Mouse (Mus musculus) heart, adult 2 months (tissue): ENCODE results near the gene Lipe.

Source experiments
- CTCF ChIP-seq: fragments of 200-600 bp; IDR thresholded peaks from 2 replicates; pipeline ENCODE4 v1.8.1; 2022; ENCODE audit warnings: antibody characterized with exemption, mild to moderate bottlenecking, moderate library complexity
- EP300 ChIP-seq: fragments of 200-500 bp; IDR thresholded peaks from 2 replicates; pipeline ENCODE4 v1.6.1; 2011; ENCODE audit warnings: low read depth, low read length, control low read depth; ENCODE audit not compliant: insufficient read depth
- POLR2A ChIP-seq: fragments of 200-500 bp; IDR thresholded peaks from 2 replicates; pipeline ENCODE4 v1.6.1; 2011; ENCODE audit warnings: mild to moderate bottlenecking, low read depth, low read length, control low read depth; ENCODE audit not compliant: insufficient read depth

- TF ChIP-seq EP300 (no peak), CTCF (no peak), POLR2A (no peak)
Measured at GRCm38 (mm10) chr7:25419536-25419935, 21.0 kb upstream of the Lipe start.
